Mouse (Mus musculus): ENCODE results near the gene Gm49318. TPM values are rescaled to one million over a fixed set of nuclear protein-coding genes. Genes with fewer than 3 reads are reported as not detected.

Gene Gm49318
- total RNA-seq (2014; fragmentation: Nextera tagmentation) = not detected in 2 replicates
- not detected in 2 replicates for total RNA-seq (2017)
- not detected in 2 replicates for polyA plus RNA-seq (2012)

DNA sequence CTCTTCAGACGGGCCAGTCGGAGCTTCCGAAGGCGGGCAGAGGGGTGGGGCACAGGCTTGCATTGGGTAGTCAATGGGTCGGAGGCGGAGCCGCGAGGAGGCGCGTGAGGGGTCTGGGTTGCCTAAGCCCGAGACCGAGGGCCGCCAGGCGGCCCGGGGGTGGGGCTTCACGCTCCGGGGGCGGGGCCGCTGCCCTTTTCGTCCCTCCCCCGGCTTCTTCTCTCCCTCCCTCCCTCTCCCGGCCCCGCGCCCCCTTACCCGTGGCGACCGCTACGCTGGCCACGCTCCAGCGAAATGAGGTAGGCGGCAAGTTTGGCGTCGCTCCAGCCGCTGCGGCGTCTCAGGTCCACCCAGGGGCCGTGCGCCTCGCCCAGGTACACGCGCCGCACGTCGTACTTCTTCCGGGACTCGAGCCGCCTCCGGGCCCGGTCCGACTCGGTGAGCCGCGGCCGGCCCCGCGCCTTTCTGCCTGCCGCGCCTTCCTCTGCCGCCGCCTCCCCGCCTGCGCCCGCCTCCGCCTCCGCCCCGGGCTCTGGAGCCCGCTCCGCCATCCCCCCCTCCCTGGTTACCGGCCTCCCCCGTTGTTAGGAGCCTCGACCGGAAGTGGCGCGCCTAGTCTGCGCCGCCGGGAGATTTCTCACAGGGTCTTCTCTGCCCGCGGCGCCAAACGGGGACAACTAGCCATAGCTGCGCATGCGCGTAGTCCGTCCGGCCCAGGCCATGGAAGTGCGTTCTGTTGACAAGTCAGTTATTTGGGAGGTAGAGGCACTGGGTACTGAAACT, at the start of gene Gm49318, which contains the start of gene Zfp653:
TSS of gene Gm49318 (minus strand) at position 469 of the 783 bp plus-strand sequence.
TSS of gene Zfp653 (minus strand) at position 586 of the 783 bp plus-strand sequence.
- no peaks in the 10 kb centered on the region for H3K27me3 ChIP-seq (ENCODE audit: insufficient read depth, low read length)
- ATAC-seq (ENCODE audit: extremely low read depth, insufficient number of reproducible peaks, low FRiP score, poor library complexity, severe bottlenecking) = peak; percentile 94
- peaks cover 82% of the 10 kb centered on the region for H3K36me3 ChIP-seq (replicated peaks)
- no peak for TF ChIP-seq TAL1 (conservative IDR thresholded peaks at IDR 0.05; ENCODE audit: low read depth, low read length)
- H3K4me1 ChIP-seq (ENCODE audit: insufficient read depth, low read depth, low read length) = peaks cover 29% of the 10 kb centered on the region
- peak within 1 kb of the TSS; percentile 87 for H3K4me3 ChIP-seq (ENCODE audit: low read depth, low read length)
- H3K9me3 ChIP-seq (replicated peaks) = no peaks in the 10 kb centered on the region
- peak; percentile 97 for DNase-seq (ENCODE audit: low spot score)

DNA sequence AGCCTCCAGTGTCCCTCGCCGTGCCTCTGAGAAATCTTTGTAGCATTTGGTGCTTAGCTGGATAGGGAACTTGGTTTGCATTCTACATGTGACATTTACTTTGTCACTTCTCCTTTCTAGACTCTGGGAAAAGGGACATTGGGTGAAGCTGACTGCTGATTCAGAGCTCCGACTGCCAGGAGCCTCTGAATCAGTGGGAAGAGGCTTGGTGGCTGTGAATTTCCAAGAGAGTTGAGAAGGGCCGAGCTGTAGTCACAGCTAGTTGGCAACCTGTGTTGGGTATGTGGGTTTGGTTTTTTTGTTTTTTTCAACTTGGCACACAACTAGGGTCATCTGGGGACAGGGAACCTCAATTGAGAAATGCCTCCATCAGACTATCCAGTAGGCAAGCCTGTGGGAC, 48.5 kb upstream of the Gm49318 start:
- no peak for TF ChIP-seq CTCF (IDR thresholded peaks at IDR 0.05; ENCODE audit: low read depth, low read length)
- no peak for TF ChIP-seq POLR2AphosphoS5 (IDR thresholded peaks at IDR 0.05; ENCODE audit: insufficient replicate concordance, low read depth, low read length)
- no peak for TF ChIP-seq GATA2 (IDR thresholded peaks at IDR 0.05; ENCODE audit: borderline replicate concordance, low read depth, low read length)
- TF ChIP-seq TAL1 (conservative IDR thresholded peaks at IDR 0.05; ENCODE audit: low read depth, low read length) = no peak
- TF ChIP-seq GATA1 (IDR thresholded peaks at IDR 0.05; ENCODE audit: borderline replicate concordance, low read length) = no peak
- DNase-seq (ENCODE audit: low spot score) = no peak

DNA sequence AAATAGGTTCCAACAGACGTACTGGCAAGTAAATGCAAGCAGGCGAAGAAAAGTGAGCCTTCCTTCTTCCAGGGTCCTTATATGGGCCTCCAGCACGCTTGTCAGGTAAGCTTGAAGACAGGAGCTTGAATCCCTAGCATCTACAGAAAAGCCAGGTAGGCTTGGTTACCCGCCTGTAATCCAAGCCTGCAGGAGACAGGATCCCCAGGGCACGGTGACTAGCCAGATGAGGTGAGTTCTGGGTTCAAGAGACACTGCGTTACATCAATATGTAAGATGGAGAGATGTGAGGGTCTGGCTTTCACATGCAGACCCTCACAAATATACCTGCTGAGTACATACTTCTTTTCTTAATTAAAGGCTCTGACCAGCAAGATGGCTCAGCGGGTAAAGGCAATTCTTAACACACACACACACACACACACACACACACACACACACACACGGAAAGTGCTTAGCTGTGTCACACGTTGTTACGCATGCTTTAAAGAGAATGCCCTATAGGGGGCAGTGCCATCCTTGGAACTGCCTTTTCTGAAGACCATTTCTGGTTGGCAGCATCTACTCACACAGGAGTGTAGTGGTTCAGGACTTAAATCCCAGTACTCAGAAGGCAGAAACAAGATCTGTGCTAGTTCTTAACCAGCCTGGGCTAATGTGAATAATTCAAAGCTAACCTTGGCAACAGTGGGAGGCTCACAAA, 46.8 kb upstream of the Gm49318 start:
- no peak for ATAC-seq (ENCODE audit: extremely low read depth, insufficient number of reproducible peaks, low FRiP score, poor library complexity, severe bottlenecking)
- Histone ChIP-seq H3K9me3 (replicated peaks) (0 out of 2 replicates have a peak, but pooled peaks cover 2% of the 10 kb centered on the region), H3K4me3 (ENCODE audit: low read depth, low read length) (peak overlapping the region; percentile 87; the same call in 1 of the 2 replicates), H3K36me3 (replicated peaks) (peaks cover 26% of the 10 kb centered on the region), H3K4me1 (ENCODE audit: insufficient read depth, low read depth, low read length) (peaks cover 78% of the 10 kb centered on the region), H3K27me3 (ENCODE audit: insufficient read depth, low read length) (no peaks in the 10 kb centered on the region)
- TF ChIP-seq CTCF (IDR thresholded peaks at IDR 0.05; ENCODE audit: low read depth, low read length) (no peak), POLR2AphosphoS5 (IDR thresholded peaks at IDR 0.05; ENCODE audit: insufficient replicate concordance, low read depth, low read length) (no peak), GATA2 (IDR thresholded peaks at IDR 0.05; ENCODE audit: borderline replicate concordance, low read depth, low read length) (no peak), TAL1 (conservative IDR thresholded peaks at IDR 0.05; ENCODE audit: low read depth, low read length) (no peak), GATA1 (IDR thresholded peaks at IDR 0.05; ENCODE audit: borderline replicate concordance, low read length) (no peak)
- DNase-seq (ENCODE audit: low spot score) = no peak

More for the DNA sequence above, 48.5 kb upstream of the Gm49318 start:
- H3K4me3 ChIP-seq (ENCODE audit: low read depth, low read length) = no peak overlapping the region
- ATAC-seq (ENCODE audit: extremely low read depth, insufficient number of reproducible peaks, low FRiP score, poor library complexity, severe bottlenecking) = no peak
- H3K36me3 ChIP-seq (replicated peaks) = peaks cover 10% of the 10 kb centered on the region
- peaks cover 81% of the 10 kb centered on the region for H3K4me1 ChIP-seq (ENCODE audit: insufficient read depth, low read depth, low read length)
- 0 out of 2 replicates have a peak, but pooled peaks cover 2% of the 10 kb centered on the region for H3K9me3 ChIP-seq (replicated peaks)
- H3K27me3 ChIP-seq (ENCODE audit: insufficient read depth, low read length) = no peaks in the 10 kb centered on the region

DNA sequence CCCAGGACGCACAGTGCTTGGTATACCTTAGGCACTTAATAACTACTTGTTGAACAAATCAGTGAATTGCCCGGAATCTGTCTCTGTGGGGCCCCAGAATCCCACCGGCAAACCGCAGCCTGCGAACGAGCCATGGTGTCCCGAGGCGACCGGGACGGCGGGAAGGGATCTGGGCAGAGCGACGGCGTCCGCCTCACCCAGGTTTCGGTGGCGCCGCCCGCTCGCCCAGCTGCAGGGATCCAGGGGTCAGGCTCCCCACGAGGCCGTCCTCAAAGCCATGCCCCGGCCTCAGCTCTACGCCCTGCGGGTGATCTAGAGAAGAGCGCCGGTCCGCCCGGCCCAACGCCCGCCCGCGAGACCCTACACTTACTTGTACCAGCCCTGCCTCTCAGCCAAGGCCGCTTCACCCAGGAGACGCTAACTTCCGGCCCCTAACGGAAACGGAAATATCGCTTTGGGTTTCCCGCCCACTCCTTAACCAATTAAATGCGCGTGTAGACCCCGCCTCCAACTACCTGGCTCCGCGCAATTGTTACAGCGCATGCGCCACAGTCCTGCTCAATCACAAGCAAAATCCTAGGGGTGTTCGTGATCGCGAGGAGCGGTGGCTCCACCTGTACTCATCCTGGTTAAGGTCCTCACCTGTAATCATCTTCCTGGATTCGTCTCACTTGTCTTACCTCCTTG, 45.8 kb upstream of the Gm49318 start, which contains the start of gene Elof1:
TSS of gene Elof1 (minus strand) at position 433 of the 687 bp plus-strand sequence.
- H3K4me1 ChIP-seq (ENCODE audit: insufficient read depth, low read depth, low read length) = peaks cover 68% of the 10 kb centered on the region
- peak within 1 kb of the TSS; percentile 87 for H3K4me3 ChIP-seq (ENCODE audit: low read depth, low read length)
- 0 out of 2 replicates have a peak, but pooled peaks cover 2% of the 10 kb centered on the region for H3K9me3 ChIP-seq (replicated peaks)
- peaks cover 37% of the 10 kb centered on the region for H3K36me3 ChIP-seq (replicated peaks)
- TF ChIP-seq POLR2AphosphoS5 (IDR thresholded peaks at IDR 0.05; ENCODE audit: insufficient replicate concordance, low read depth, low read length) (no peak), GATA1 (IDR thresholded peaks at IDR 0.05; ENCODE audit: borderline replicate concordance, low read length) (no peak), CTCF (IDR thresholded peaks at IDR 0.05; ENCODE audit: low read depth, low read length) (no peak), GATA2 (IDR thresholded peaks at IDR 0.05; ENCODE audit: borderline replicate concordance, low read depth, low read length) (no peak), TAL1 (conservative IDR thresholded peaks at IDR 0.05; ENCODE audit: low read depth, low read length) (no peak)
- ATAC-seq (ENCODE audit: extremely low read depth, insufficient number of reproducible peaks, low FRiP score, poor library complexity, severe bottlenecking) = peak; percentile 91
- no peaks in the 10 kb centered on the region for H3K27me3 ChIP-seq (ENCODE audit: insufficient read depth, low read length)
- DNase-seq (ENCODE audit: low spot score) = peak; percentile 88

DNA sequence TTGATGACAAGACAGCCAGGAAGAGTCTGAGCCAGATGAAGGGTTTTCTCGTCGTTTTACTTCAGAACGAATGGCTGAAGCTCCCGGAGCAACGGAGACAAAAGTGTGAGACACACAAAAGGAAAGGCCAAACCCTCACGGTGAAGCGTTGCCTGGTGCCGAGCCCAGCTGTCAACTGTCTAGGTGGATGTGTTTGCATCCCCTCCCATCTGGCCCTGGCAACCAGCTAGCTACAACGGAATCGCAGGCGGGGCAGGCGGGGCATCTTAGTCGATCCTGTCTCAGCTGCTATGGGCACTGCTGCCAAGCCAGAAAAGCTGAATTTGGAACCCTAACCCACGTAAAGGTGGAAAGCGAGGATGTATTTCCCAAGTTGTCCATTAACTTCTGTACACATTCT, 45.0 kb upstream of the Gm49318 start:
- peaks cover 61% of the 10 kb centered on the region for H3K4me1 ChIP-seq (ENCODE audit: insufficient read depth, low read depth, low read length)
- ATAC-seq (ENCODE audit: extremely low read depth, insufficient number of reproducible peaks, low FRiP score, poor library complexity, severe bottlenecking) = no peak
- no peak for TF ChIP-seq CTCF (IDR thresholded peaks at IDR 0.05; ENCODE audit: low read depth, low read length)
- TF ChIP-seq GATA1 (IDR thresholded peaks at IDR 0.05; ENCODE audit: borderline replicate concordance, low read length) = no peak
- no peak for TF ChIP-seq TAL1 (conservative IDR thresholded peaks at IDR 0.05; ENCODE audit: low read depth, low read length)
- TF ChIP-seq POLR2AphosphoS5 (IDR thresholded peaks at IDR 0.05; ENCODE audit: insufficient replicate concordance, low read depth, low read length) = no peak
- TF ChIP-seq GATA2 (IDR thresholded peaks at IDR 0.05; ENCODE audit: borderline replicate concordance, low read depth, low read length) = no peak
- H3K36me3 ChIP-seq (replicated peaks) = peaks cover 45% of the 10 kb centered on the region
- H3K4me3 ChIP-seq (ENCODE audit: low read depth, low read length) = peak overlapping the region; percentile 87
- 0 out of 2 replicates have a peak, but pooled peaks cover 2% of the 10 kb centered on the region for H3K9me3 ChIP-seq (replicated peaks)
- no peak for DNase-seq (ENCODE audit: low spot score)
- no peaks in the 10 kb centered on the region for H3K27me3 ChIP-seq (ENCODE audit: insufficient read depth, low read length)

Data from G1E (cell line).